Mouse (Mus musculus) thymus, postnatal 36 days (tissue): Measurements from ENCODE around the gene Glcci1.
A peak's percentile ranks its signal among the peaks of the same experiment; 100 is the strongest.
"Not testable (repeated sequence)": the region's sequence is repeated elsewhere in the genome, so short reads cannot be mapped to it uniquely, and the experiment has no call there.

Source experiments
- DNase-seq, 2 experiments: peaks; one replicate each; pipeline ENCODE4 v3.0.0; 2022; ENCODE audit warnings: mixed read lengths in 2 of 2

Gene Glcci1

GRCm38 (mm10) chr6:8495827-8496222 lies 13.6 kb upstream of the Glcci1 start:
- no peak for DNase-seq

- DNase-seq: no peak
Observed at GRCm38 (mm10) chr6:8497234-8497867, 12.0 kb upstream of the Glcci1 start.

- no peak for DNase-seq
Observed at GRCm38 (mm10) chr6:8497868-8498257, 11.5 kb upstream of the Glcci1 start.

- no peak for DNase-seq
Observed at GRCm38 (mm10) chr6:8498961-8499360, 10.4 kb upstream of the Glcci1 start.

GRCm38 (mm10) chr6:8503953-8504352 lies 5.4 kb upstream of the Glcci1 start:
- DNase-seq: no peak

GRCm38 (mm10) chr6:8504521-8505228 lies 4.7 kb upstream of the Glcci1 start:
- DNase-seq: peak; percentile 28 to 36

- DNase-seq: no peak
Observed at GRCm38 (mm10) chr6:8506631-8507030, 2.8 kb upstream of the Glcci1 start.

- peak; percentile 99 to 100 for DNase-seq
Observed at GRCm38 (mm10) chr6:8508883-8509536, 390 bp upstream of the Glcci1 start.

GRCm38 (mm10) chr6:8509961-8510863 lies 812 bp downstream of the Glcci1 start:
- DNase-seq: peak; percentile 63 to 72

GRCm38 (mm10) chr6:8510864-8511428 lies 1.5 kb downstream of the Glcci1 start:
- no peak for DNase-seq

GRCm38 (mm10) chr6:8511447-8511846 lies 2.0 kb downstream of the Glcci1 start:
- peak in 1 of 2 experiments; percentile 36 for DNase-seq

GRCm38 (mm10) chr6:8512416-8512815 lies 3.0 kb downstream of the Glcci1 start:
- peak; percentile 45 to 56 for DNase-seq

GRCm38 (mm10) chr6:8519687-8520086 lies 10.3 kb downstream of the Glcci1 start:
- no peak for DNase-seq

- DNase-seq: no peak
Observed at GRCm38 (mm10) chr6:8521231-8521630, 11.8 kb downstream of the Glcci1 start.

- DNase-seq: no peak
Observed at GRCm38 (mm10) chr6:8524717-8525116, 15.3 kb downstream of the Glcci1 start.

GRCm38 (mm10) chr6:8531104-8531894 lies 21.9 kb downstream of the Glcci1 start:
- DNase-seq: no peak

GRCm38 (mm10) chr6:8536944-8537343 lies 27.5 kb downstream of the Glcci1 start:
- no peak for DNase-seq

GRCm38 (mm10) chr6:8541531-8541930 lies 32.1 kb downstream of the Glcci1 start:
- DNase-seq: not testable (repeated sequence)

- DNase-seq: no peak
Observed at GRCm38 (mm10) chr6:8544822-8545221, 35.4 kb downstream of the Glcci1 start.

GRCm38 (mm10) chr6:8545780-8546179 lies 36.4 kb downstream of the Glcci1 start:
- DNase-seq: no peak

- no peak for DNase-seq
Observed at GRCm38 (mm10) chr6:8551155-8551554, 41.8 kb downstream of the Glcci1 start.
